Mouse (Mus musculus) hindbrain, embryonic 11.5 days (tissue): Measurements from ENCODE around the gene Ckb. TPM values are rescaled to one million over a fixed set of nuclear protein-coding genes. Genes with fewer than 3 reads are reported as not detected.

ENCODE experiments used
- ATAC-seq: fragments of 200-750 bp; cut with Nextera tagmentation; 2 replicates; pipeline ENCODE4 v1.8.0; 2017; ENCODE audit warnings: mild to moderate bottlenecking, moderate TSS enrichment, moderate library complexity; ENCODE audit not compliant: low FRiP score
- DNase-seq: peaks from one replicate; pipeline ENCODE4 v3.0.0-alpha.2; 2015; ENCODE audit warnings: low spot score
- H3K27ac ChIP-seq: fragments of 300-500 bp; sonication (generic); 2 replicates; pipeline ENCODE4 v1.5.1; 2014; ENCODE audit warnings: mild to moderate bottlenecking, low read depth, low read length
- H3K27me3 ChIP-seq: fragments of 300-500 bp; sonication (generic); 2 replicates; pipeline ENCODE4 v1.6.1; 2014; ENCODE audit warnings: mild to moderate bottlenecking, low read length, moderate library complexity, mixed read lengths; ENCODE audit not compliant: control insufficient read depth, insufficient read depth
- H3K36me3 ChIP-seq: fragments of 300-500 bp; sonication (generic); 2 replicates; pipeline ENCODE4 v1.6.1; 2014; ENCODE audit warnings: mild to moderate bottlenecking, low read length, moderate library complexity, mixed read lengths; ENCODE audit not compliant: control insufficient read depth, insufficient read depth
- H3K4me1 ChIP-seq: fragments of 300-500 bp; sonication (generic); replicated peaks from 2 replicates; pipeline ENCODE4 v1.6.1; 2014; ENCODE audit warnings: low read length, mixed read lengths; ENCODE audit not compliant: control insufficient read depth, insufficient read depth
- H3K4me2 ChIP-seq: fragments of 300-500 bp; sonication (generic); replicated peaks from 2 replicates; pipeline ENCODE4 v1.6.1; 2014; ENCODE audit warnings: mild to moderate bottlenecking, low read depth, low read length
- H3K4me3 ChIP-seq: fragments of 300-500 bp; sonication (generic); 2 replicates; pipeline ENCODE4 v1.5.1; 2014; ENCODE audit warnings: low read depth, low read length
- H3K9ac ChIP-seq: fragments of 300-500 bp; sonication (generic); 2 replicates; pipeline ENCODE4 v1.6.1; 2014; ENCODE audit warnings: low read depth, low read length
- H3K9me3 ChIP-seq: fragments of 300-500 bp; sonication (generic); 2 replicates; pipeline ENCODE4 v1.6.1; 2016; ENCODE audit warnings: low read length; ENCODE audit not compliant: control insufficient read depth
- WGBS: fragments of 180-500 bp; shearing (Covaris S2); extraction: QIAGEN DNeasy Blood & Tissue Kit; methylation state at CpG from one replicate; pipeline ENCODE4 v1.1.7; 2014; 5-methylcytosine and 5-hydroxymethylcytosine counted together
- polyA plus RNA-seq: library from polyadenylated mRNA; unstranded; fragments of >200 nt; fragmentation: Nextera tagmentation; extraction: Ambion mirVana; gene quantifications from 2 replicates; pipeline ENCODE4 v1.2.1, GENCODE M21; 2014

The Ckb gene
- polyA plus RNA-seq, 1 experiment from 2014 or later, result 2,103 TPM

GRCm38 (mm10) chr12:111686390-111686789, 14.3 kb upstream of the Ckb start:
- H3K36me3 ChIP-seq, result no peaks in the 10 kb centered on the region
- 88% methylated on average over 4 of the region's 4 CpGs for WGBS
- ATAC-seq (no peak), DNase-seq (no peak)
- H3K4me1 ChIP-seq, result peaks cover 18% of the 10 kb centered on the region
- H3K27me3 ChIP-seq, result no peaks in the 10 kb centered on the region
- H3K4me3 ChIP-seq, result no peak overlapping the region
- no peak overlapping the region for H3K9ac ChIP-seq
- no peak overlapping the region for H3K27ac ChIP-seq
- no peak overlapping the region for H3K4me2 ChIP-seq
- H3K9me3 ChIP-seq, result no peaks in the 10 kb centered on the region

DNA sequence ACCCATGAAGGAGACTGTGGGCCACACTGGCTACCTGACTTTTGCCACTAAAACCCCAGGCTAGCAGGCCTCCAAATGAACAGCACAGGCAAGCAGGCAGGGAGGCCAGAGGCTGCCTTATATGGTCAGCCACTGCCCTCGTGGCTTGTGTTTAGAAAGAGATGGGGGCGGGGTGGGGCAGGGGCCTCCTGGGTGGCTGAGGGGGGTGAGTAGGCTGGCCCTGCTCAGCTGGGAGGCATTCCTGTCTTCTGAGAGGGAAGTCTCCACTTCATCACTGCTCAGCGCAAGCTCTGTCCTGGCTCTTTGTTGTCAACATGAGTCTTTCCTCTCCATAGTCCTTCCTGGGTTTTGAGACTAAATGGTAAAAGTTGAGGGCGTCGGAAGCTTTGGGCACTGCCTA, 10.7 kb upstream of the Ckb start:
- Histone ChIP-seq H3K4me1 (peaks cover 12% of the 10 kb centered on the region; the same call in 1 of the 2 replicates), H3K4me2 (no peak overlapping the region), H3K9me3 (no peaks in the 10 kb centered on the region), H3K27ac (no peak overlapping the region), H3K27me3 (no peaks in the 10 kb centered on the region), H3K9ac (no peak overlapping the region), H3K36me3 (no peaks in the 10 kb centered on the region), H3K4me3 (no peak overlapping the region)
- 61% methylated on average over 5 of the region's 5 CpGs for WGBS
- ATAC-seq (no peak), DNase-seq (no peak)

DNA sequence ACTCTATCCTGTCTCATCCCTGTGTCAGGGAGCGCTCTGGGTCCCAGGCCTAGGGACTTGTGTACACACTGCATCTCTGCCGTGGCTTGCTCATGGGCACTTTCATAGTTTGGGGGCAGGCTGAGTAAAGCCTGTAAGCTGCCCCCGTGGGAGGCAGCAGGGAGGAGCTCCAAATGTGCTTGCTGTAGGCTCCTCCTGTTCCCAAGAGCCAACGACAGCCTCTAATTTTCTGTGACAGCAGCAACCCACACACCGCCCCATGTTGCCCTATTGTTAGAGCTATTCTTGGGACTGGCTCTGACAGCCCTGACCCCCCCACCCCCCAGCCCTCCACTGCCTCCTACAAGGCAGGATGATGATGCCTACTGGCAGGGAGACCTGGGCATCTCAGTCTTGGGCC, 9.9 kb upstream of the Ckb start:
- H3K9ac ChIP-seq, result no peak overlapping the region
- H3K4me2 ChIP-seq, result no peak overlapping the region
- no peaks in the 10 kb centered on the region for H3K9me3 ChIP-seq
- H3K36me3 ChIP-seq, result no peaks in the 10 kb centered on the region
- no peaks in the 10 kb centered on the region for H3K27me3 ChIP-seq
- H3K4me3 ChIP-seq, result no peak overlapping the region
- 76% methylated on average over 5 of the region's 5 CpGs for WGBS
- DNase-seq (no peak), ATAC-seq (no peak)
- peaks cover 8% of the 10 kb centered on the region; the same call in 1 of the 2 replicates for H3K4me1 ChIP-seq
- H3K27ac ChIP-seq, result 0 out of 2 replicates have a peak overlapping the region, but pooled peaks have one; percentile 9

- Histone ChIP-seq H3K4me1 (peaks cover 9% of the 10 kb centered on the region; the same call in 1 of the 2 replicates), H3K27me3 (no peaks in the 10 kb centered on the region), H3K9ac (no peak overlapping the region), H3K4me2 (no peak overlapping the region), H3K9me3 (no peaks in the 10 kb centered on the region), H3K36me3 (no peaks in the 10 kb centered on the region), H3K4me3 (no peak overlapping the region), H3K27ac (no peak overlapping the region)
- ATAC-seq, result no peak
- WGBS, result 80% methylated on average over 8 of the region's 8 CpGs
- DNase-seq, result no peak
Observed at GRCm38 (mm10) chr12:111681305-111681704, 9.2 kb upstream of the Ckb start.

DNA sequence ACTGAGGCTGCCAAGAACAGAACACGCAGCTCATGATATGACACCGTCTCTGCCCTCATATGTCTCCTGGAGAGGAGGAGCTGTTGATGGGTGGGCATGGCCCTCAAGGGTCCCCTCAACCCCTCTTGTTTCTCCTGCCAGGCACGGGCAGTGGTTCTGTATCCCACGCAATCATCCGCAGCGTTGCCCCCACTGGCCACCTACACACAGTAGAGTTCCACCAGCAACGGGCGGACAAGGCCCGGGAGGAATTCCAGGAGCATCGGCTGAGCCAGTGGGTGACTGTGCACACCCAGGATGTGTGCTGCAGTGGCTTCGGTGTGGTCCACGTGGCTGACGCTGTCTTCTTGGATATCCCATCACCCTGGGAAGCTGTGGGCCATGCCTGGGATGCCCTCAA, 8.5 kb upstream of the Ckb start:
- ATAC-seq, result no peak
- Histone ChIP-seq H3K27me3 (no peaks in the 10 kb centered on the region), H3K4me2 (no peak overlapping the region), H3K27ac (no peak overlapping the region), H3K36me3 (no peaks in the 10 kb centered on the region), H3K9me3 (no peaks in the 10 kb centered on the region), H3K9ac (no peak overlapping the region), H3K4me1 (peaks cover 9% of the 10 kb centered on the region; the same call in 1 of the 2 replicates), H3K4me3 (no peak overlapping the region)
- DNase-seq, result no peak
- WGBS, result 95% methylated on average over 13 of the region's 13 CpGs

DNA sequence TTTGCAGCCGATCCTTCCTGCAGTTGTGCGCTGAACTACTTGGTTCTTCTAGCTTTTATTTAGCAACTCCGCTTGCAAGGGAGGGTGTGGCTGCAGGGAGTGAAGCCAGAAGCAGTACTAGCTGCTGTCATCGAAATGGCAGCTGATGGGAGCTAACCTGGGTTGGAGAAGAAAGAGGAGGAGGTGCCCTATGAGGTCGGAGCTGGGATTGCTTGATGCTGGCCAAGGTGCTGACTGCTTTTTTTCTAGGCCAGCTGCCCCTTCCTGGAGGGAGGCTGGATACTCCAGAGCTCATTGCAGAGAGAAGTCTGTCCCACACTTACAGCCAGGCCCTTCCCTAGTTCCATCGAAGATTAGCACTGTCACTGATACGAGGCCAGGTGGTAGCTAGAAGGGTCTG, 6.9 kb upstream of the Ckb start:
- no peaks in the 10 kb centered on the region for H3K36me3 ChIP-seq
- peak overlapping the region; percentile 90 for H3K4me3 ChIP-seq
- no peak for ATAC-seq
- no peaks in the 10 kb centered on the region for H3K9me3 ChIP-seq
- no peak overlapping the region for H3K27ac ChIP-seq
- WGBS, result 53% methylated on average over 7 of the region's 7 CpGs
- H3K4me2 ChIP-seq, result peak overlapping the region; percentile 84
- DNase-seq, result no peak
- peak overlapping the region; percentile 72 for H3K9ac ChIP-seq
- peaks cover 9% of the 10 kb centered on the region; the same call in 1 of the 2 replicates for H3K4me1 ChIP-seq
- H3K27me3 ChIP-seq, result no peaks in the 10 kb centered on the region

- Histone ChIP-seq H3K4me3 (peak overlapping the region; percentile 90), H3K9me3 (no peaks in the 10 kb centered on the region), H3K4me1 (peaks cover 9% of the 10 kb centered on the region; the same call in 1 of the 2 replicates), H3K27me3 (no peaks in the 10 kb centered on the region), H3K27ac (no peak overlapping the region), H3K9ac (peak overlapping the region; percentile 72), H3K4me2 (peak overlapping the region; percentile 84), H3K36me3 (no peaks in the 10 kb centered on the region)
- no peak for DNase-seq
- WGBS, result 10% methylated on average over 13 of the region's 13 CpGs
- no peak for ATAC-seq
Observed at GRCm38 (mm10) chr12:111678670-111678933, 6.5 kb upstream of the Ckb start.

GRCm38 (mm10) chr12:111677882-111678669, 5.9 kb upstream of the Ckb start, which contains the start of gene Trmt61a:
Trmt61a (plus strand) TSS chr12:111678105.
- H3K4me2 ChIP-seq, result peak within 1 kb of the TSS; percentile 84
- peak within 1 kb of the TSS; percentile 85 for H3K27ac ChIP-seq
- ATAC-seq, result peak; percentile 87
- no peaks in the 10 kb centered on the region for H3K36me3 ChIP-seq
- peak; percentile 98 for DNase-seq
- H3K4me3 ChIP-seq, result peak within 1 kb of the TSS; percentile 90
- no peaks in the 10 kb centered on the region for H3K9me3 ChIP-seq
- H3K4me1 ChIP-seq, result peaks cover 9% of the 10 kb centered on the region; the same call in 1 of the 2 replicates
- WGBS, result under 1% methylated on average over 51 of the region's 51 CpGs
- H3K27me3 ChIP-seq, result no peaks in the 10 kb centered on the region
- peak within 1 kb of the TSS; percentile 72 for H3K9ac ChIP-seq

DNA sequence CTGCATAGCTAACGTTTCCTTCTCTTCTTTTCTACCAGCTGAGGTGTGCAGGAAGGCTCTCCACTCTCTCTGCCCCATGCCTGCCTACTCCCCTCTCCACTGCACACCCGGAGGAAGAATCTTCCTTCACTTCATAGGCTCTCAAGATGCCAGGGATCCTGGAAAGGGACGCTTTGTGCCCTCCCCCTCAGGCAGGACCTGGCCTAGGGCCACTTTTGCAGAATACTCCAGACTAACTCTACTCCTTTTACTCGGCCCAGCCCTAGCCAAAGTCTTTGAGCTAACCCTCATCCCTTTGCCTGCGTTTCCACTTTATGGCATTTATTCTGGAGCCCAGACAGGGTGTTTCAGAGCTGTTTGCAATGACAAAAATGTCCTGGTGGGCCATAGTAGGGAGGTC, 5.3 kb upstream of the Ckb start:
- Histone ChIP-seq H3K4me2 (peak overlapping the region; percentile 84), H3K9ac (peak overlapping the region; percentile 72), H3K4me1 (peaks cover 11% of the 10 kb centered on the region; the same call in 1 of the 2 replicates), H3K36me3 (no peaks in the 10 kb centered on the region), H3K27me3 (no peaks in the 10 kb centered on the region), H3K4me3 (peak overlapping the region; percentile 90), H3K27ac (peak overlapping the region; percentile 85), H3K9me3 (no peaks in the 10 kb centered on the region)
- 13% methylated on average over 5 of the region's 5 CpGs for WGBS
- DNase-seq, result no peak
- no peak; the same call in 1 of the 2 replicates for ATAC-seq
